Mouse (Mus musculus): ENCODE measurements around the gene Wdr76. TPM values are rescaled to one million over a fixed set of nuclear protein-coding genes. Genes with fewer than 3 reads are reported as not detected.
A peak's percentile ranks its signal among the peaks of the same experiment; 100 is the strongest.

The Wdr76 gene
- polyA plus RNA-seq, 1 experiment from 2014 or later = 15.5 TPM

DNA sequence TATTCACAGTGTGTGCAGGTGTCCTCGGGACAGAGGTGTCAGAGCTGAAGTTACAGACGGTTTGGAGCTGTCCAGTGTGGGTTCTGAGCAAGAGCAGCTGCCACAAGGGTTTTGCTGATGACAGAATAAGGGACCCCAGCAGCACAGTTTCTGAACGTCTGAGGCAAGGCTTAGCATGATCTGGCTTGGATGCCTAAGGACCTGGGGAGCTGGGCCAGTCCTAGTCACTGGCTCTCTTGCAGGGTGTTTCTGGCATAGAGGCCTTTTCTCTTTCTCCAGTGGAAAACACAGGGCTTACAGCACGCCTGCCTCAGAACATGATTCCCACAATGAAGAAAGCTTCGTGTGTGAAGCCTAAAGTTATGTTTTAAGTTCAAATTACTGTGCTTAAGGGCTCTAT, 78.2 kb downstream of the Wdr76 start:
- H3K36me3 ChIP-seq (replicated peaks) = peaks cover 4% of the 10 kb centered on the region
- no peak overlapping the region for H3K4me3 ChIP-seq (replicated peaks)
- no peak overlapping the region for H3K9ac ChIP-seq
- WGBS = 84% methylated on average over 5 of the region's 5 CpGs
- no peak for ATAC-seq (ENCODE audit: low FRiP score)
- H3K4me1 ChIP-seq = peaks cover 15% of the 10 kb centered on the region
- no peak overlapping the region for H3K27ac ChIP-seq
- no peak overlapping the region for H3K4me2 ChIP-seq
- no peaks in the 10 kb centered on the region for H3K27me3 ChIP-seq
- H3K9me3 ChIP-seq = no peaks in the 10 kb centered on the region

DNA sequence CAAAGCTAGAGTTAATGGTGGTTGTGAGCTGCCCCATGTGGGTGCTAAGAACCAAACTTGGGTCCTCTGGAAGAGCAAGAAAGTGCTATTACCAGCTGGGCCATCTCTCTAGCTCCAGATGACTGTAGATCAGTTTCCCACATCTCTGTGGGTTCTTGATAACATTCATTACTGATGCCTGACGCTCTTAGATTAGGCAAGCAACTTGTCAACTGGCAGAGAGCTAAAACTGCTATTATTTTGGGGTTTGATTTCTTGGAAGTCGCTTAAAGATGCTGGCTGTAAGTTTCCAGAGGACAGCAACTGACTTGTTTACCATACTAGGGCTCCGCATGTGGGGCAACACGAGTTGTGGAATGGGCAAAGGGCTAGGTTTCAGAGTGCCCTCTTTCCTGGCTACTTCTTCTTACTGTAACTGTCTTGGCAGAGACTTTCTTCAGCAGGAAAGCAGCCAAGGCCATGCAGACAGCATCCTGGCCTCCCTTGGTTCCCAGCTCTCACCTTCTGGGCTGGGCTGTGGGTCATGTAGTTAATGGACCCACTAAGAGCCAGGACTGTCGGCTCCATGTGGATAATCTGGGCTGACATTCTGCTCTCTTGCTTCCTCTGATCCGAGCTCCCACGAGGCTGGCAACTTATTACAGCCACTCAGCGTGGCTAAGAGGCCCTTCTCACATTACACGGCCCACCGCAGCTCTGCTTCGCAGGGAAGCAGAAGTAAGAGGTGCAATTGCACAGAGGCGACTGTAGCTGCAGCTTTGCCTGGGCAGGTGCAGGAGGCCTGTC, 81.2 kb downstream of the Wdr76 start:
- Histone ChIP-seq H3K27me3 (no peaks in the 10 kb centered on the region), H3K27ac (peak overlapping the region; percentile 67), H3K4me2 (no peak overlapping the region), H3K9me3 (no peaks in the 10 kb centered on the region), H3K4me1 (peaks cover 15% of the 10 kb centered on the region), H3K36me3 (replicated peaks) (peaks cover 4% of the 10 kb centered on the region), H3K9ac (0 out of 2 replicates have a peak overlapping the region, but pooled peaks have one; percentile 29), H3K4me3 (replicated peaks) (no peak overlapping the region)
- WGBS = 31% methylated on average over 12 of the region's 12 CpGs
- peak; percentile 68; the same call in 1 of the 2 replicates for ATAC-seq (ENCODE audit: low FRiP score)

DNA sequence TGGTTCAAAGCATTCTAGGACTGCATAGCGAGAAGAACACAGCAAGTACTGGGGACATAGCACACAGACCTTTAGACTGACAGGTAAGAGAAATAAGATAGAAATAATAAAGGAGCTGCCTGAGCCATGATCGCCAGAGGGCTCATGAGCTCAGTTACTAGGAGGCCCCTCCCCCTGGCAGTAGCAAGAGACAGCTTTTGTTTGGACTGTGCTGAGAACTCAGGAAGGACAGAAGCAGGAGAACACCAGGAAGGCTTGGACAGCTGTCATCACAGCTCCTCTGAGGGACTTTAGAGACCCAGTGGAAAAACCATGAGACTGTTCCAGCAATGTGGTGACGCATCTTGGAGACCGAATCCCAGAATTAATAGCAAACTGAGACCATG, 81.8 kb downstream of the Wdr76 start:
- H3K4me1 ChIP-seq = peaks cover 15% of the 10 kb centered on the region
- peak overlapping the region; percentile 67 for H3K27ac ChIP-seq
- no peak overlapping the region for H3K4me3 ChIP-seq (replicated peaks)
- peaks cover 4% of the 10 kb centered on the region for H3K36me3 ChIP-seq (replicated peaks)
- H3K27me3 ChIP-seq = no peaks in the 10 kb centered on the region
- WGBS = 35% methylated on average over 4 of the region's 4 CpGs
- no peak overlapping the region for H3K9ac ChIP-seq
- peak; percentile 58; the same call in 1 of the 2 replicates for ATAC-seq (ENCODE audit: low FRiP score)
- no peak overlapping the region for H3K4me2 ChIP-seq
- H3K9me3 ChIP-seq = no peaks in the 10 kb centered on the region

DNA sequence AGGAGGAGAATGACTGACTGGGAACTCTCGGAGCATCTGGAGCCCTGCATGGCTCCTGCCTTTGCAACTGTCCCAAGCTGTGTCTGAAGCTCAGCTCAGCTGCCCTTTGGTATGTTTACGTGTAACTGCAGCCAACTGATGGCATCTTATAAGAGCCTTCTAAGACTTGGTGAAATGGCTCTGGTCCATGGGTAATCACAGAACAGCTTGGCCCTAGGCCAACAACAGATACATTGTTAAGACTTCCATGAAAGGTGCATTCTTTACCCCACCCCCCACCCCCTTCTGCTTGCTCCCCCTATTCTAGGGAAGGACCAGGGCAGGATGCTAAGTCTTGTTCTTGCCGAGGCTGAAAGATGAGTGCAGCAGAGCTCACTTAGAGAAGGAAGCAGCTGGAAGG, 87.6 kb downstream of the Wdr76 start:
- peaks cover 12% of the 10 kb centered on the region; the same call in 1 of the 2 replicates for H3K4me1 ChIP-seq
- H3K27ac ChIP-seq = no peak overlapping the region
- H3K4me2 ChIP-seq = no peak overlapping the region
- no peak overlapping the region for H3K4me3 ChIP-seq (replicated peaks)
- no peaks in the 10 kb centered on the region; the same call in 1 of the 2 replicates for H3K36me3 ChIP-seq (replicated peaks)
- H3K27me3 ChIP-seq = no peaks in the 10 kb centered on the region
- WGBS = 51% methylated on average over 3 of the region's 3 CpGs
- no peaks in the 10 kb centered on the region for H3K9me3 ChIP-seq
- no peak overlapping the region for H3K9ac ChIP-seq
- no peak for ATAC-seq (ENCODE audit: low FRiP score)

Other genes starting within 250 kb of the Wdr76 start
- 216 and 229 TPM in 2 replicates for gene Trp53bp1, start 235.3 kb upstream of the Wdr76 start, polyA plus RNA-seq (2016; fragmentation: Nextera tagmentation; extraction: Ambion mirVana)
- 9.3 and 12.7 TPM in 2 replicates for gene Map1a, start 217.1 kb upstream of the Wdr76 start, polyA plus RNA-seq (2016; fragmentation: Nextera tagmentation; extraction: Ambion mirVana)
- gene Ppip5k1, start 151.3 kb upstream of the Wdr76 start, polyA plus RNA-seq (2016; fragmentation: Nextera tagmentation; extraction: Ambion mirVana) = 12.5 and 14.5 TPM in 2 replicates
- 8.5 and 14.4 TPM in 2 replicates for gene Ckmt1, start 149.0 kb upstream of the Wdr76 start, polyA plus RNA-seq (2016; fragmentation: Nextera tagmentation; extraction: Ambion mirVana)
- gene Strc, start 119.6 kb upstream of the Wdr76 start, polyA plus RNA-seq (2016; fragmentation: Nextera tagmentation; extraction: Ambion mirVana) = not detected in 2 replicates
- 416 and 432 TPM in 2 replicates for gene Pdia3, start 92.9 kb upstream of the Wdr76 start, polyA plus RNA-seq (2016; fragmentation: Nextera tagmentation; extraction: Ambion mirVana)
- 2.9 and 3.6 TPM in 2 replicates for gene Catsper2, start 92.9 kb upstream of the Wdr76 start, polyA plus RNA-seq (2016; fragmentation: Nextera tagmentation; extraction: Ambion mirVana)
- 6.9 and 12.4 TPM in 2 replicates for gene Ell3, start 62.4 kb upstream of the Wdr76 start, polyA plus RNA-seq (2016; fragmentation: Nextera tagmentation; extraction: Ambion mirVana)
- gene Serf2, start 57.5 kb upstream of the Wdr76 start, polyA plus RNA-seq (2016; fragmentation: Nextera tagmentation; extraction: Ambion mirVana) = 456 and 479 TPM in 2 replicates
- 124 and 130 TPM in 2 replicates for gene Hypk, start 53.4 kb upstream of the Wdr76 start, polyA plus RNA-seq (2016; fragmentation: Nextera tagmentation; extraction: Ambion mirVana)
- 0.85 and 0.88 TPM in 2 replicates for gene Serinc4, start 49.9 kb upstream of the Wdr76 start, polyA plus RNA-seq (2016; fragmentation: Nextera tagmentation; extraction: Ambion mirVana)
- gene Mfap1b, start 32.7 kb upstream of the Wdr76 start, polyA plus RNA-seq (2016; fragmentation: Nextera tagmentation; extraction: Ambion mirVana) = 67.6 and 70.1 TPM in 2 replicates
- gene Mfap1a, start 58 bp upstream of the Wdr76 start, polyA plus RNA-seq (2016; fragmentation: Nextera tagmentation; extraction: Ambion mirVana) = 30.2 and 34.6 TPM in 2 replicates

Measured in forebrain, embryonic 12.5 days (tissue).